Comparison of ENCODE assay signal across 16 mouse cellular contexts in genomic region chr3:31481964-31482363, GRCm38 (mm10).
"Had no signal": no experiment of that assay in that cellular context is flagged by ENCODE, and none has a peak within 500 bp of the region (broad histone marks: within the 10 kb centered on the region; RNA-seq: fewer than 3 reads in every experiment).

No protein-coding gene starts in this region.

- H3K36me3 ChIP-seq: neural tube, embryonic 13.5 days; neural tube, embryonic 15.5 days; stomach, embryonic 15.5 days had no signal

- DNase-seq: retina, postnatal 1 day; right cerebral cortex, adult 18-20 months; right cerebral cortex, postnatal 14 days; right cerebral cortex, postnatal 25 days; right cerebral cortex, postnatal 4 days; spleen, adult 18-20 months; thymus, adult 18-20 months; thymus, adult 2 months; thymus, postnatal 14 days; thymus, postnatal 25 days; thymus, postnatal 36 days; thymus, postnatal 4 days had no signal

- H3K4me3 ChIP-seq: neural tube, embryonic 13.5 days; neural tube, embryonic 15.5 days; stomach, embryonic 15.5 days had no signal

- H3K9me3 ChIP-seq: neural tube, embryonic 13.5 days; neural tube, embryonic 15.5 days; stomach, embryonic 15.5 days had no signal

- H3K27me3 ChIP-seq: neural tube, embryonic 13.5 days; neural tube, embryonic 15.5 days; stomach, embryonic 15.5 days had no signal

- H3K4me2 ChIP-seq: neural tube, embryonic 13.5 days; neural tube, embryonic 15.5 days; stomach, embryonic 15.5 days had no signal

- H3K27ac ChIP-seq: neural tube, embryonic 13.5 days; neural tube, embryonic 15.5 days; stomach, embryonic 15.5 days; stomach, postnatal 0 days had no signal

- H3K4me1 ChIP-seq: neural tube, embryonic 13.5 days; neural tube, embryonic 15.5 days; stomach, embryonic 15.5 days had no signal

- H3K9ac ChIP-seq: neural tube, embryonic 13.5 days; neural tube, embryonic 15.5 days; stomach, embryonic 15.5 days had no signal
